Mouse (Mus musculus): ENCODE measurements at regions not wholly inside any gene's neighbourhood (a gene's known extent, or its start where the extent isn't known, plus 50 kb on each side); places are given as distances from the start of the nearest gene placed in this dataset.

- TF ChIP-seq TAL1 (conservative IDR thresholded peaks at IDR 0.05; ENCODE audit: low read depth, low read length) (no peak), CTCF (IDR thresholded peaks at IDR 0.05; ENCODE audit: low read depth, low read length) (no peak), GATA1 (IDR thresholded peaks at IDR 0.05; ENCODE audit: borderline replicate concordance, low read length) (no peak)
These were observed 206.3 kb upstream of the Cdh5 start for GRCm38 (mm10) chr8:103895132-103895531.

All from G1E (cell line).